Mouse (Mus musculus): Measurements from ENCODE around the gene 4632433K11Rik.

DNA sequence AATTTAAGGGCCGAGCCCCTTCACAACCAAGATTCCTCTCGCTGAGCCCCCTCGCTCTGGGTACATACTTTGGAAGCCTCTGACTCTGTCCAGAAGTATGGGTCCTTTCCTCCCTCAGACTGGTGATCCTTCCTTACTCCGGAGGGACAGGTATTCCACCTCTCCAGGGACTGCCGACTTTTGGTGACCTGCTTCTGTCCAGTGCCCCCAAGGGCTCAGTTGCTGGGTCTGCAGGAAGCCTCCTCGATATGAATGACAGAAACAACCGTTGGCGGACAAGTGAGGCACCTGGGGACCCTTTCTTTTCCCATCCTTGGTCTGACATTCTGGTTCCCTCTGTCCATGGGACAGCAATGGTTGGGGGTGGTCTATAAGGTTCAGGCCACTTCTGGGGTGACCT, 23.5 kb downstream of the 4632433K11Rik start:
- no peak for TF ChIP-seq POLR2A (IDR thresholded peaks at IDR 0.05; ENCODE audit: extremely low read depth, insufficient read depth, low read length)
- no peak for TF ChIP-seq CTCF (IDR thresholded peaks at IDR 0.05; ENCODE audit: extremely low read depth, insufficient read depth, low read length)
